Mouse (Mus musculus): ENCODE results near the gene Gm13539. TPM values are rescaled to one million over a fixed set of nuclear protein-coding genes. Genes with fewer than 3 reads are reported as not detected.
A peak's percentile ranks its signal among the peaks of the same experiment; 100 is the strongest.
"Not testable (repeated sequence)": the region's sequence is repeated elsewhere in the genome, so short reads cannot be mapped to it uniquely, and the experiment has no call there.

The Gm13539 gene
- total RNA-seq, 1 experiment from 2014 or later: not detected

GRCm38 (mm10) chr2:25815748-25816147, 33.7 kb downstream of the Gm13539 start, which contains the start of gene Glt6d1:
Gene Glt6d1, minus strand, starts transcription at chr2:25815848.
- not testable (repeated sequence) for ATAC-seq (replicated peaks; ENCODE audit: insufficient number of reproducible peaks, low FRiP score, low TSS enrichment, poor library complexity, severe bottlenecking)

- ATAC-seq (replicated peaks; ENCODE audit: insufficient number of reproducible peaks, low FRiP score, low TSS enrichment, poor library complexity, severe bottlenecking): no peak
Measured at GRCm38 (mm10) chr2:25822806-25823205, 40.7 kb downstream of the Gm13539 start, which contains the start of gene Lcn9. Gene Lcn9, plus strand, starts transcription at chr2:25823153.

GRCm38 (mm10) chr2:25824751-25825150, 42.7 kb downstream of the Gm13539 start:
- no peak for ATAC-seq (replicated peaks; ENCODE audit: insufficient number of reproducible peaks, low FRiP score, low TSS enrichment, poor library complexity, severe bottlenecking)

GRCm38 (mm10) chr2:25828344-25828947, 46.4 kb downstream of the Gm13539 start:
- ATAC-seq (replicated peaks; ENCODE audit: insufficient number of reproducible peaks, low FRiP score, low TSS enrichment, poor library complexity, severe bottlenecking): no peak

GRCm38 (mm10) chr2:25830786-25831185, 48.7 kb downstream of the Gm13539 start:
- ATAC-seq (replicated peaks; ENCODE audit: insufficient number of reproducible peaks, low FRiP score, low TSS enrichment, poor library complexity, severe bottlenecking): no peak

- ATAC-seq (replicated peaks; ENCODE audit: insufficient number of reproducible peaks, low FRiP score, low TSS enrichment, poor library complexity, severe bottlenecking): peak; percentile 80
Measured at GRCm38 (mm10) chr2:25836291-25836690, 54.2 kb downstream of the Gm13539 start.

Other genes starting within 250 kb of the Gm13539 start
- gene Traf2, start 235.3 kb upstream of the Gm13539 start, total RNA-seq (2017): 16.6 to 29.4 TPM (median 18.0 TPM) in 3 replicates
- gene Edf1, start 224.4 kb upstream of the Gm13539 start, total RNA-seq (2017): 80.0 to 121 TPM (median 114 TPM) in 3 replicates
- 2.8 to 6.2 TPM in 2 of 3 replicates, not detected in the other for gene Mamdc4, start 207.4 kb upstream of the Gm13539 start, total RNA-seq (2017)
- 0.67 to 1.9 TPM (median 1.1 TPM) in 3 replicates for gene Phpt1, start 207.0 kb upstream of the Gm13539 start, total RNA-seq (2017)
- gene Ajm1, start 200.5 kb upstream of the Gm13539 start, total RNA-seq (2017): 0.10 TPM in 1 of 3 replicates, not detected in the others
- gene Rabl6, start 173.7 kb upstream of the Gm13539 start, total RNA-seq (2017): 42.7 to 71.6 TPM (median 51.7 TPM) in 3 replicates
- not detected in 3 replicates for gene Ccdc183, start 164.6 kb upstream of the Gm13539 start, total RNA-seq (2017)
- gene Tmem141, start 160.3 kb upstream of the Gm13539 start, total RNA-seq (2017): 12.4 to 19.4 TPM (median 14.3 TPM) in 3 replicates
- gene Fcna, start 154.2 kb upstream of the Gm13539 start, total RNA-seq (2017): not detected in 3 replicates
- not detected in 3 replicates for gene Lcn8, start 129.1 kb upstream of the Gm13539 start, total RNA-seq (2017)
- gene Lcn5, start 124.3 kb upstream of the Gm13539 start, total RNA-seq (2017): not detected in 3 replicates
- not detected in 3 replicates for gene Lcn6, start 105.5 kb upstream of the Gm13539 start, total RNA-seq (2017)
- not detected in 3 replicates for gene Lcn10, start 99.5 kb upstream of the Gm13539 start, total RNA-seq (2017)
- not detected in 3 replicates for gene Obp2a, start 82.2 kb upstream of the Gm13539 start, total RNA-seq (2017)
- gene Bmyc, start 75.5 kb upstream of the Gm13539 start, total RNA-seq (2017): 1.5 to 4.4 TPM (median 3.9 TPM) in 3 replicates
- not detected in 3 replicates for gene Obp2b, start 45.2 kb upstream of the Gm13539 start, total RNA-seq (2017)
- gene Lcn3, start 16.7 kb upstream of the Gm13539 start, total RNA-seq (2017): not detected in 3 replicates
- gene Lcn11, start 5.2 kb upstream of the Gm13539 start, total RNA-seq (2017): not detected in 3 replicates
- not detected in 3 replicates for gene Glt6d1, start 33.6 kb downstream of the Gm13539 start, total RNA-seq (2017)
- gene Lcn9, start 40.9 kb downstream of the Gm13539 start, total RNA-seq (2017): not detected in 3 replicates
- gene Sohlh1, start 65.0 kb downstream of the Gm13539 start, total RNA-seq (2017): 0.39 TPM in 1 of 3 replicates, not detected in the others
- gene Kcnt1, start 81.5 kb downstream of the Gm13539 start, total RNA-seq (2017): 0.43 TPM in 1 of 3 replicates, not detected in the others
- gene Camsap1, start 201.0 kb downstream of the Gm13539 start, total RNA-seq (2017): 6.8 to 26.4 TPM (median 13.4 TPM) in 3 replicates
- gene Ubac1, start 239.5 kb downstream of the Gm13539 start, total RNA-seq (2017): 29.9 to 55.6 TPM (median 51.8 TPM) in 3 replicates

Data from monocyte, adult 5-6 weeks (primary cell).